Mouse (Mus musculus) liver, adult 2 months (tissue): Measurements from ENCODE around the gene Pold2. TPM values are rescaled to one million over a fixed set of nuclear protein-coding genes. Genes with fewer than 3 reads are reported as not detected.
"Not testable (repeated sequence)": the region's sequence is repeated elsewhere in the genome, so short reads cannot be mapped to it uniquely, and the experiment has no call there.

ENCODE experiments used
- DNase-seq: peaks from one replicate; pipeline ENCODE4 v3.0.0-alpha.2; 2011; ENCODE audit warnings: low read depth, low spot score; ENCODE audit errors: extremely low read depth
- H3K27ac ChIP-seq: fragments of 200-500 bp; replicated peaks from 2 replicates; pipeline ENCODE4 v1.5.1; 2012; ENCODE audit warnings: low read depth, mild to moderate bottlenecking, control low read depth, inconsistent platforms, low read length; ENCODE audit not compliant: insufficient read depth
- H3K27me3 ChIP-seq: fragments of 200-500 bp; 2 replicates; pipeline ENCODE4 v1.6.1; 2012; ENCODE audit warnings: mild to moderate bottlenecking, moderate library complexity, low read length, inconsistent platforms; ENCODE audit not compliant: control insufficient read depth, insufficient read depth
- H3K36me3 ChIP-seq: fragments of 200-500 bp; 2 replicates; pipeline ENCODE4 v1.6.1; 2012; ENCODE audit warnings: low read length, inconsistent platforms; ENCODE audit not compliant: control insufficient read depth, insufficient read depth
- H3K4me1 ChIP-seq: fragments of 200-500 bp; 2 replicates; pipeline ENCODE4 v1.6.1; 2011; ENCODE audit warnings: low read length; ENCODE audit not compliant: control insufficient read depth, insufficient read depth
- H3K4me3 ChIP-seq: fragments of 200-500 bp; 2 replicates; pipeline ENCODE4 v1.5.1; 2011; ENCODE audit warnings: low read depth, mild to moderate bottlenecking, control low read depth, low read length, moderate library complexity; ENCODE audit not compliant: insufficient read depth
- H3K79me2 ChIP-seq: fragments of 200-500 bp; 2 replicates; pipeline ENCODE4 v1.6.1; 2012; ENCODE audit warnings: inconsistent platforms, mild to moderate bottlenecking, low read length, moderate library complexity; ENCODE audit not compliant: control insufficient read depth, insufficient read depth
- H3K9ac ChIP-seq: fragments of 200-500 bp; 2 replicates; pipeline ENCODE4 v1.6.1; 2012; ENCODE audit warnings: low read depth, mild to moderate bottlenecking, control low read depth, inconsistent platforms, low read length
- CTCF ChIP-seq: fragments of 200-500 bp; IDR thresholded peaks from 2 replicates; pipeline ENCODE4 v1.5.1; 2011; ENCODE audit warnings: low read depth, low read length, control low read depth
- POLR2A ChIP-seq: fragments of 200-500 bp; IDR thresholded peaks from 2 replicates; pipeline ENCODE4 v1.6.1; 2011; ENCODE audit warnings: low read length, control low read depth; ENCODE audit not compliant: insufficient read depth; ENCODE audit errors: extremely low read depth
- WGBS: fragments of 180-500 bp; shearing (Covaris S2); methylation state at CpG from one replicate; pipeline ENCODE4 v1.1.7; 2018; 5-methylcytosine and 5-hydroxymethylcytosine counted together
- polyA plus RNA-seq: library from polyadenylated mRNA; depleted of rRNA; stranded (reverse); fragments of >200 nt; gene quantifications from 2 replicates; pipeline ENCODE4 v1.2.3, GENCODE M21; 2012
- total RNA-seq: library from RNA; depleted of rRNA; stranded (reverse); fragments of >200 nt; gene quantifications from 2 replicates; pipeline ENCODE4 v1.2.3, GENCODE M21; 2014

Pold2 gene
- total and polyA plus RNA-seq, 2 experiments: 10.7 to 81.1 TPM

DNA sequence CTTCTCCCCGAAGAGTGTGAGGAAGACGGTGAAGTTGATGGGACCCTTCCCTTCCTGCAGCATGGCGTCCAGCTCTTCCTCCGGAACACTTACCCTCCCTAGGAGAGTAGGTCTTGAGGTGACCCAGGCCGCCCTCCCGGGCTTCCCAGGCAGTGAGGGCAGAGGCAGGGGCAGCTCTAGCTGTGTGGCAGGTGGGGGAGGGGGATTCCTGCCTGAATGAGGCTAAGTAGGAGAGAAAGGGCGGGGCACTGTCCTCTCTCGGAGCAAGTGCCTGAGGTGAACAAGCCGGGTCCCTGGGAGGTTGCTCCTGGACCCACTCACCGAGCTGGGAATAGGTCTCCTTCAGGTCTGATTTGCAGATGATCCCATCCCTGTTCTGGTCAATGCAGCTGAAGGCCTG, 19.7 kb upstream of the Pold2 start:
- H3K4me1 ChIP-seq: no peaks in the 10 kb centered on the region
- TF ChIP-seq POLR2A (no peak), CTCF (no peak)
- no peaks in the 10 kb centered on the region for H3K27me3 ChIP-seq
- no peak overlapping the region for H3K27ac ChIP-seq
- WGBS: 30% methylated on average over 10 of the region's 10 CpGs
- H3K9ac ChIP-seq: no peak overlapping the region
- no peaks in the 10 kb centered on the region for H3K36me3 ChIP-seq
- H3K79me2 ChIP-seq: no peaks in the 10 kb centered on the region
- no peak overlapping the region for H3K4me3 ChIP-seq
- DNase-seq: no peak

DNA sequence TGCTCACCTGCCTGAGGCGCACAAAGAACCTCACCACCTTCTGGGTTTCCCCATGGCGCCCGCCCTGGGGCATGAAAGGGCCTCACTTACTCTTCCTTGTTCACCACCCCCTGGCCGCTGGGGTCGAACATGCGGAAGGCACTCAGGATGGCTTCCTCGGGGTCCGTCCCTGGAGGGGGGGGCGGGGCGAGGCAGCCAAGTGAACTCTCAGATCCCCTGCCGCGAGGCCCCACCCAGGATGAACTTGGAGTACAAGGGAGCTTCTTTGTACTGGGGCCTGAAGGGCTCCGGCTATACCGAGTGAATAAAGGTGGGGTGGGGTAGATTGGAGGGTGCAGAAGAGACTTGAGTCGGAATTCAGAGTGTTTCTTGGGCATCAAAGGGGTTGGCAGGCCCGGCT, 19.1 kb upstream of the Pold2 start:
- no peaks in the 10 kb centered on the region for H3K27me3 ChIP-seq
- H3K4me1 ChIP-seq: no peaks in the 10 kb centered on the region
- no peak overlapping the region for H3K9ac ChIP-seq

DNA sequence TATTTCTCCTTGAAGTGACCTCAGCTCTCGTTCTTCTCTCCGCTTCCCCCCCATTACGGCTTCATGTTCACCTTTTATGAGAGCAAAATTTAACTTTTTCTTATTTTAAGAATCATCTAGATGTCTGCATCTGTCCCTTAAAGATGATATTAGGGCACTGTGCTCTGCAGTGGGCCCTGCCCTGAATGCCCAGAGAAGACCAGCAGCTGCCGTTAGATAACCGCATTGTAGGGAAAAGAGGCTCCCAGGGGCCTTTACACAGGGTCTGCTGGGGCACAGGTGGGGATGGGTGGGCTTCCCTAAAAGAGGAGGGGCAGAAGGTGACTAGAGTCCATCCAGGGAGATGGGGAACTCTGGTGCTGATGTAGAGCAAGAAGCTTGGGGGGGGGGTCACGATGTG, 15.7 kb upstream of the Pold2 start:
- Histone ChIP-seq H3K79me2 (no peaks in the 10 kb centered on the region), H3K27me3 (no peaks in the 10 kb centered on the region), H3K4me1 (no peaks in the 10 kb centered on the region), H3K9ac (no peak overlapping the region), H3K36me3 (no peaks in the 10 kb centered on the region), H3K4me3 (no peak overlapping the region), H3K27ac (no peak overlapping the region)
- no peak for DNase-seq
- 91% methylated on average over 6 of the region's 6 CpGs for WGBS
- no peak for TF ChIP-seq CTCF
- no peak for TF ChIP-seq POLR2A

More for the DNA sequence above, 19.1 kb upstream of the Pold2 start:
- WGBS: 36% methylated on average over 16 of the region's 16 CpGs
- Histone ChIP-seq H3K4me3 (no peak overlapping the region), H3K36me3 (no peaks in the 10 kb centered on the region), H3K79me2 (no peaks in the 10 kb centered on the region), H3K27ac (no peak overlapping the region)
- no peak for DNase-seq
- TF ChIP-seq CTCF: no peak
- TF ChIP-seq POLR2A: no peak

DNA sequence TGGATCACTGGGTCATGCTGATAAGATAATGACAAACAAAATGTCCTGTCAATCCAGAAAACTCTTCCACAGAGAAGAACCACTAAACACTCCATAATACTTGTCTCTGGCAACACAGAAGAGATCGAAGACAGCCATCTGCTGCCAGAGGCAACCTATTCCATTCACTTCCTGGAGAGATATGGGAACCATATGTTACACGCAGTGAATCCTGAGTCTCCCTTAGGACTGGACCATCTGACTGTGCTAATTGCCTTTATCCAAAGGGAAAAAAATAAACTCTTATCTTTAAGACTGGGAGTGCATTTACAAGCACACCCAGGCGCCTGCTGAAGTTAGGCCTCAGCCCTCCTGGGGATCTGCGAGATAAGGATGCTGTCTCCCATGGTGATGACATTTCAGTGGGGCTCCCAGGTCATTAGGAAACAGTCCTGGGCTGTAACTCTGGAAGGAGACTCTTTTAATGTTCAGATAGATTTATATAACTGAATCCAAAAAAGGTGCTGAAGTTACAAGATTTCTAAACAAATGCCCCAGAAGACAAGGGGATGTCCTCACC, 14.8 kb upstream of the Pold2 start:
- H3K27me3 ChIP-seq: no peaks in the 10 kb centered on the region
- no peaks in the 10 kb centered on the region for H3K4me1 ChIP-seq
- no peaks in the 10 kb centered on the region for H3K36me3 ChIP-seq
- no peak for DNase-seq
- no peak overlapping the region for H3K4me3 ChIP-seq
- no peak overlapping the region for H3K9ac ChIP-seq
- TF ChIP-seq CTCF (no peak), POLR2A (no peak)
- H3K79me2 ChIP-seq: no peaks in the 10 kb centered on the region
- no peak overlapping the region for H3K27ac ChIP-seq
- 77% methylated on average over 4 of the region's 4 CpGs for WGBS

DNA sequence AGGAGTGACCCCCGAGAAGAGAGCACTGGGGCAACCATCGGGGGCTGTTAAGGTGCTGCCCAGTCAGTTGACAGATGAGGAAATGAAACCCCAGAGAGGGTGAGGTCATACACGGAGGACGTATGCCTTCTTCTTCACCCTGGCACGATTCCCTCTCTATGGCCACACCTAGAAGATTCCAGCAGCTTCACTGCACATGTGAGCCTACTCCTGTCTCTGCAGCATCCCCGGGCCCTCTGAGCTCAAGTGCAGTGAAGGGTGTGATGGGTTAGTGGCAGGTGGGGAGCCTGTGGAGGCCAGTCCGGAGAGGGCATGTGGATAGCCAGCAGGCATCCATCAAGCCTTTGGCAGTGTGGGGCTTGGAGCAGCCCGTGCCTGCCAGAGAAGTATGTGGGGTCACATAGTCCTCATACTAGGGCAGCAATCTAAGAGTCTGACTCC, 14.1 kb upstream of the Pold2 start:
- 54% methylated on average over 8 of the region's 8 CpGs for WGBS
- TF ChIP-seq CTCF (no peak), POLR2A (no peak)
- Histone ChIP-seq H3K4me1 (no peaks in the 10 kb centered on the region), H3K4me3 (no peak overlapping the region), H3K9ac (no peak overlapping the region), H3K27ac (no peak overlapping the region), H3K79me2 (no peaks in the 10 kb centered on the region), H3K36me3 (no peaks in the 10 kb centered on the region), H3K27me3 (no peaks in the 10 kb centered on the region)
- no peak for DNase-seq

DNA sequence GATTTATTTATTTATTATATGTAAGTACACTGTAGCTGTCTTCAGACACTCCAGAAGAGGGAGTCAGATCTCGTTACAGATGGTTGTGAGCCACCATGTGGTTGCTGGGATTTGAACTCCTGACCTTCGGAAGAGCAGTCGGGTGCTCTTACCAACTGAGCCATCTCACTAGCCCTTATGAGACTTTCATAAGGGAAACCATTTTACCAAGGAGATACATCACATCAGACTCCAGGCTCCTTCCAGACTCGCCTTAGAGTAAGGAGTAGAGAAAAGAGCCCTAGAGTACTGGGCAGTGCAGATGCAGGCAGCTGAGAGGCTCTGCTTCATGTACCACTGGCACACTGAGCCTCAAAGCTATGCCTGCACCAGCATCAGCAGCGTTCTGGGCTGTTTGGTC, 10.5 kb upstream of the Pold2 start:
- 82% methylated on average over 5 of the region's 5 CpGs for WGBS
- H3K4me3 ChIP-seq: not testable (repeated sequence)

More for the DNA sequence above, 10.5 kb upstream of the Pold2 start:
- H3K27ac ChIP-seq, H3K4me1 ChIP-seq, H3K79me2 ChIP-seq, DNase-seq, H3K36me3 ChIP-seq, H3K27me3 ChIP-seq, H3K9ac ChIP-seq: not testable (repeated sequence)
